Mouse (Mus musculus) cortical plate, adult 2 months (tissue): Measurements from ENCODE around the gene Kcne3.

ENCODE experiments used
- CTCF ChIP-seq: fragments of 200-500 bp; IDR thresholded peaks from 2 replicates; pipeline ENCODE4 v1.5.1; 2011; ENCODE audit warnings: mild to moderate bottlenecking, control low read depth, low read length; ENCODE audit not compliant: insufficient read depth; ENCODE audit errors: extremely low read depth
- POLR2A ChIP-seq: fragments of 200-500 bp; IDR thresholded peaks from 2 replicates; pipeline ENCODE4 v1.6.1; 2011; ENCODE audit warnings: mild to moderate bottlenecking, low read length, control low read depth; ENCODE audit not compliant: insufficient read depth; ENCODE audit errors: extremely low read depth

DNA sequence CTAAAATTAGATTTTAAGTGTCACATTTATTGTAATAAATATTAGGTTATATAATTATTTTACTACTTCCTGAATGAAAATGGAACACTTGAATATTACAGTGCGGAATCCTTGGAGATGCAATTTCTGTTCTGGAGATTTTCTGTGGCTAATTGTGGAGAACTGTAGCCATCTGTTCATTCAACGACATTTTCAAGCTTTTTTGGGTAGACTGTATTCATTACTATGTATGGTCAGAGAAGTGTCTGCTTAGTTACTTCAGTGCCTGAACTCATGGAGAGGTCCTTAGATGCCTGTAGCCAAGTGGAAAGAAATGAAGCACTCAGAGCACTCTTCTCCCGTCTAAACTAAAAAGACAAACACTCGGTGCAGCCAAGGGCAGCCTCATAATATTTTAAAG, 38.0 kb downstream of the Kcne3 start:
- TF ChIP-seq POLR2A (no peak), CTCF (no peak)
